Mouse (Mus musculus) layer of hippocampus, adult 9-10 months (tissue): ENCODE measurements around the gene Gsta1.
A peak's percentile ranks its signal among the peaks of the same experiment; 100 is the strongest.
"Not testable (repeated sequence)": the region's sequence is repeated elsewhere in the genome, so short reads cannot be mapped to it uniquely, and the experiment has no call there.

Experiments used
- DNase-seq: peaks from one replicate; pipeline ENCODE4 v3.0.0; 2022; ENCODE audit warnings: low spot score

Gene Gsta1

DNA sequence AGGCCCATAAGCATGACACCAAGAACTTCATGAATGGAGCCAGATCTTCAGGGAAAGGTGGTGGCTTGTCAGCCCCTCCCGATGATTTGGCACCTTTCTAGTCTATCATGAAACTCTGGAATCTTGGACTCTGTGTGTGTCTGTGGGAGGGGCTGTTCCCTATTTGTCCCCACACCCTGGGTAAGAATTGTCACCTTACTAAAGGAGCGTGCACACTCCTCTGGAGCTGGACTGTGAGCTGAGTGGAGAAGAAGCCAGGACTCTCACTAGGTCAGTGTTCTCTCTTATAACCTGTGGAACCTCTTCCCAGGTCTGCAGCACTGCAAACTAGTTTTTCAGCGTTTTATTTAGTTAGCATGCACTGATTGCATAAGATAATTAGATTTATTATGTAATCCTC, at the start of gene Gsta1:
Gsta1 (plus strand) TSS at position 196 of the 400 bp plus-strand sequence.
- DNase-seq = not testable (repeated sequence)

DNA sequence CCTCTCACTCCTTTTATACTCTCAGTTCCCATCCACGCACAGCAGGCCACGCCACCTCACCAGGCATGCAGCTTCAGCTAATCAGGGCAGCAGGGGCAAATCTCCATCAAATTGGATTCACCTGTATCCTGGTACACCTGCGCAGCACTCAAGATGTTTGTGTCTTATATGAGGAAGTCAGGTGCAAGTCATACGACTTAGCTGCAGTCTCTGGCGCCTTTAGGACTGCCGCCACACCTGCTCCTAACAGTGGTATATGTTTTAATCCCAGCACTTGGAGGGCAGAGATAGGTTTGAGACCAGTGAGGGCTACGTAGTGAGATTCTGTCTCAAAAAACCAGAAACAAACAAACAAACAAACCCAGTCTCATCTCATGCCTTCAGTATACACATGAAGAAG, 48.0 kb upstream of the Gsta1 start, which contains the start of gene Gsta4:
Gsta4 (plus strand) TSS at position 301 of the 400 bp plus-strand sequence.
- DNase-seq = not testable (repeated sequence)

DNA sequence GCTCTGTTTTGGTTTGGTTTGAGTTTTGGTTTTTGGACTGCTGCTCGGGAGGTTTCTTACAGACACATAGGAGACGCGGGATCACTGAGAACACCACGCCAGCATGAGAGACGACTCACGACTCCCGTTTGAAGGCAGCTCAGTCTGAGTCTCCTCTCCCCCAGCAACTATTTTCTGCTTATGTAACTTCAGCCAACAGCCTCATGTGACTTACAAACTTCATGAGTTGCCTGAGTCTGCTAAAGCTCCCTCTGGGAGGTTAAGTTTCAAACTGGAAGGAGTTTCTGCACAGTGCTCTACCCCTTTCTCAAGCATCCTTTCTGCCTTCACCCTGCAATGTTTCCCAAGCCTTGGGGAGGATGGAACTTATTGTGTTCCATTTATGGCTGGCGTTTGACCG, 44.8 kb upstream of the Gsta1 start:
- DNase-seq = no peak

DNA sequence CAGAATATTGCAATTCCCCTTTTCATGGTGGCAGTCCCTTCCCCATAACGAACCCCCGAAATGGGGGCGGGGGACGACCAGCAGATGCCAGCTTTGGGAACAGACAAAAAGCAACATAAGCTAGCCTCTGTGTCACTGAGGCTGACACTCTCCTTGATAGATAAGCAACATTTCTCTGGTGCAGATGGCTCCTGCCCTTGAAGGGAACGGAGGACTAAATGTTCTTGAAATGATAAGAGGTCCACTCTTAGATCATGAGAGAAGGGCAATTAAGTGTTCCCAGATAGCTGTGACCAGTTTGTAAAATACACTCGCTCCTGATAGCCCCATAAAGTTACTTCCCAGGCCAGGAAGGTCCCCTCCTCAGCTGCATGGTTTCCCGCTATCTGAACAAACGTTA, 41.5 kb upstream of the Gsta1 start:
- DNase-seq = no peak

DNA sequence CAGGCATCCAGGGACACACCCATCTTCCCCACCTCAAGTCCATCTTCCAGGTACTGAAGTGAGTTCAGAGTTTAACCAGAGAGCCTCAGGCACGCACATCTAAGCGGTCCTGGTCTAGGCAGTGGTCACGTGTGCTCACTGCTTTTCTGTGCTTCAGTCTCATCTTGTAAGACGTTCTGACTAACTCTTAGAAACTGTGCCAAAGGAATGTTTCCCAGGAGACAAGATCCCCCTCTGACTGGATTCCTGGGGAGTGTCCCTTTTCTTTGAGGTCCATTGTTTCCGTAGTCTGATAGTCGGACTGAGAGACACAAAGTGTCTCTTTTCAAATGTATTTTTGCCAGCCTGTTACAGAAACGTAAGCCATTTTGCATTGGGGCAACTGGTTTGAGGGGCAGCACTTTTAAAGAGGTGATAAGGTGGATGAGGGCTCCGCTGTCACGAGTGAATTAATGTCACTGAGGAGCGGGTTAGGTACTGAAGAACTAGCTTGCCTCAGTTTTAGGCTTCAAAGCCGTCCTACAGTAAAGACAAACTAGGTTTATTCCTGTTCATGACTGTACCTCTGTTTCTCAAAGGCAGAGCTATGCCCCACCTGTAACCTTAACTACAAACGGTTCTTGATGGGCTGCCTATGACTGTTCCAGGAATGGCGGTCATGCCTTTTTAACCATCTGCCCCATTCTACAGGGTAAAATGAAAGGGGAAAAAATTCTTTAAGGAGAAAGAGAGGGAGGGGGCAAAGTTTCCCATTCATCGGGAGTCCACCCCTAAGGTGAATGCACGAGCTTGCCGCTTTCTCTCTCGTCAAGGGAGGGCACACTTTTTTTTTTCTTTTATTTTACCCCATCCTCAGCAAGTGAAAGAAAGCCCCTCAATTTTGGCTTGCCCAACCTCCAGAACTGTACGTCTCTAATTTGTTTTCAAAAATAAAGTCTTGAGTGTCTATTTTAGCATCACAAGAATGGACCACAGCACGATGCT, 39.5 kb upstream of the Gsta1 start:
- no peak for DNase-seq

GRCm38 (mm10) chr9:78191736-78192135, 38.7 kb upstream of the Gsta1 start:
- no peak for DNase-seq

GRCm38 (mm10) chr9:78193902-78194597, 36.4 kb upstream of the Gsta1 start:
- peak; percentile 43 for DNase-seq

- no peak for DNase-seq
Observed at GRCm38 (mm10) chr9:78195034-78195433, 35.4 kb upstream of the Gsta1 start.

GRCm38 (mm10) chr9:78197801-78198200, 32.7 kb upstream of the Gsta1 start:
- DNase-seq = no peak

GRCm38 (mm10) chr9:78204194-78204593, 26.3 kb upstream of the Gsta1 start:
- no peak for DNase-seq

- DNase-seq = no peak
Observed at GRCm38 (mm10) chr9:78208956-78209355, 21.5 kb upstream of the Gsta1 start.

DNA sequence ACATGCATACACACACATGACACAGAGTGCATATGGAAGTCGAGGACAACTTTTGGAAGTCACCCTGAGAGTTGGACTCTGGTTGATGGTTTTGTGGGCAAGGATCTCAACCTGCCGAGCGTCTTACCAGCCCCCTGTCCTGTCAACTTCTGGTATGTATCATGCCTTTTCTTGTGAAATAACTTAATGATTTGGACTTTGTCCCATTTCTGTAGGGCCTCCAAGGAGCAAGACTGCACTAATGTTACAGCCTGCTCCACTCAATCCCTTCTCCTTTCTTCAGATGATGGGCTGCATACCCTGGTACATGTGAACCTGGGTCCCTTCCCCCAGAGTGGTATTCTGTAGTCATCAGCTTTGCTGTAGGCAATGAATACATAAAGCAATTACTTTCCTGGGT, 20.4 kb upstream of the Gsta1 start:
- DNase-seq = no peak

DNA sequence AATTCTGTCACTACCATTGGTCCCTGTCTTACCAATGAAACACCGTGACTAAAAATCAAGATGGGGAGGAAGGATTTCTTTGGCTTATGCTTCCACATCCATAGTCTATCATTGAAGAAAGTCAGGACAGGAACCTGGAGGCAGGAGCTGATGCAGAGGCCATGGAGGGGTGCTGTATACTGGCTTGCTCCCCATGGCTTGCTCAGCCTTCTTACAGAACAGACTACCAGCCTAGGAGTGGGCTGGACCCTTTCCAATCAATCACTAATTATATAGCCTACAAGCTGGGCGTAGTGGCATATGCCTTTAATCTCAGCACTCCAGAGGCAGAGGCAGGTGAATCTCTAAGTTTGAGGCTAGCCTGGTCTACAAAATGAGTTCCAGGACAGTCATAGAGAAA, 19.6 kb upstream of the Gsta1 start:
- DNase-seq = no peak

DNA sequence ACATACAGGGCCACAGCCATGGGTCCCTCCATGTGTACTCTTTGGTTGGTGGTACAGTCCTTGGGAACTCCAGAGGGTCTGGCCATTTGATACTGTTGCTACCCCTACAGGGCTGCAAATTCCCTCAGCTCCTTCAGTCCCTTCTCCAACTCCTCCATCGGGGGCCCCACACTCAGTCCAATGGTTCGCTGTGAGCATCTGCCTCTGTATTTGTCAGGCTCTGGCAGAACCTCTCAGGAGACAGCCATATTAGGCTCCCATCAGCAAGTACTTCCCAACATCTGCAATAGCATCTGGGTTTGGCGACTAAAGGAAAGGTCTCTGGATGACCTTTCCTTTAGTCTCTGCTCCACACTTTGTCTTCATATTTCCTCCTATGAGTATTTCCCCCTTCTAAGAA, 18.9 kb upstream of the Gsta1 start:
- DNase-seq = no peak

DNA sequence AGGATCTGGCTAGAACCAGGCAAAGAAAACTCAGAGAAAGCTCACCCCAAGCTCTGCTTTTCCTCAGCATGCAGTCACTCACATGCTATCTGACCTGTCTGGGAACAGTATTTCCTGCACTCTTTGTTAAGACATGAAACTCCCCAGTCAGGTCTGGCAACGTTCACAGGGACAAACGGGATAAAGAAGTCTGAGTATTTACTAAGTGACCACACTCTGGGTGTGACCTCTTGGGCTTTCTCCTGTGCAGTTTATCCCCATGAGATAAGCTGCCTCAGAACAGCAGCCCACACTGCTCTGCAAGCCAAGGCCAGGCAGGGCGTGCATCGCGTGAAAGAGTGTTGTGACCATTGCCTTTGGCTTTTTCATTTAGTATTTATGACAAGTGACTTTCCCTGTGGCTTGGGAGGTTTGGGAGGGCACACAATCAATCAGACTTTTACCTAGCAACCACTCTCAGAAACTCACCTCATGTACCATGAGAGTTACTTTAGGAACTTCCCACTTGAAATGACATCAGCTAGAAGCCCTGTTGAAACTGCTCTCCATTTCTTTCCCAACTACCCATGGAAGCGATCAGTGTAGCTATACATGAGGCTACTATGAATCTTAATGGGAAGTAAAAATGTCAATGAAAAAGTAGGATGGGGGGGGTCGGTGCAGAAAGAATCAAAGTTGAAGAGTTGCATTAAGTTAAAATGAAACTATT, 18.0 kb upstream of the Gsta1 start:
- DNase-seq = no peak

- no peak for DNase-seq
Observed at GRCm38 (mm10) chr9:78217074-78217473, 13.4 kb upstream of the Gsta1 start.

DNA sequence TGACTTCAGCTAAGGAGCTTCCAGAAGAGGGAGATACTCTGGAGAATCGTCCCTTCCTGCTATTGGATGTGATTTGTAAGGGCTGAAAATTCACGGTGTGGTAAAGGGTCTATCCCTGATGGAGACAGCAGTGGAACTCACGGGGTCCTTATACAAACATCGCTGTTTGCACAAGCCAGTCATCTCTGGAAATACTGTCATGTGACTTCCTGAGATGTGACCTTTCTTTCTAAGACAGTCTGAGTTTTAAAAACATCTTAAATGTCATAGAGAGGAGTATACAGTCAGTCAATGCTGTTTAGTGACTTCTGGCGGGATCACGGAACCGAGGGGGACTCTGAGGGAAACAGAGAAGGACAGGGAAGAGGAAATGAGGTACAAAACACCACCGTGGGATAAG, 7.8 kb upstream of the Gsta1 start:
- DNase-seq = no peak

DNA sequence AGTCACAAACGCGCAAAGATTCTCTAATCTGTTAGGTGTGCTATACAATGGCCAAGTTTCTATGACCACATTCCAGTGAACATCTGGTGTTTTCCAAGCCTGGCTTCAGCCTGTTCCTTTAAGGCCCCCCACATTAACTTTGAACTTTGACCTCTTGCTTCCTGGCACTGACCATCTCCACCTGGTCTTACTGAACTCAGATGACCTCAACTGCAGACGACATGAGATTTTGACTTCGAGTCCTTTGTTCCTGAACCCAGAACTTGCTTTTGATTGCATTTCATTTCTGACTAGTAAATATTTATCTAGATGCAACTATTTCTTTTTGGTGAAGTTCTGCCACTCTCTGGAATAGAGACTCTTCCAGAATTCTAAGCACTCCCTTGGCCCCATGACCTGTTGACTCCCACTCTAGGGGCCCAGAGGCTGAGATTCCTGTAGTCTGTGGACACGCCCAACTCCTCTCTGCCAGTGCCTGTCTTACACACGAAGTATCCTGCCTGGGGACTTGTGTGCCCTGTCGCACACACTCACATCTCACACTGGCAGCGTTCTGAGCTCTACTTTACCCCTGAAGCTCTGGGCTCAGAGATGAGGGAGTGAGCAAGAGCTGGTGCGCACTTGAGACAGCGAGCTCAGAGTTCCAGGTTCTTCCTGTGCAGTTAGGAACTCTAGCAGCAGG, 7.1 kb upstream of the Gsta1 start:
- DNase-seq = no peak

- DNase-seq = no peak
Observed at GRCm38 (mm10) chr9:78224418-78224817, 6.0 kb upstream of the Gsta1 start.

GRCm38 (mm10) chr9:78225304-78225703, 5.2 kb upstream of the Gsta1 start:
- DNase-seq = no peak

DNA sequence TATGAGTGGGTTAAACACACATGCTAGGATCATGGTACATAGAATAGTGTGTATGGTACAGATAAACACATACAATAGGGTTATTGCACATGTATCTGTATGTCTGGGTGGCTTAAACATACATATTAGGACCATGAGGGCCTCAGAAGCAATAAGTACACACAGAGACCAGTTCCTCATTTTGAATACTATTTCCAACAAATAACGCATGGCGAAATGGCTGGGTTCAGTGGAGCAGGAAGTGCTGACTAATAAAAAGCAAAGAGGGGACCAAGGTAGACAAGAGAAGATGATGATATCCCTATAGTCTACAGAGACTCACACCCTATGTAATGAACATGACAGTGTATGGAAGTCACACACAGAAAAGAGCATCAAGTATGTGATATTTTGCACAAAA, 2.3 kb upstream of the Gsta1 start:
- DNase-seq = no peak

DNA sequence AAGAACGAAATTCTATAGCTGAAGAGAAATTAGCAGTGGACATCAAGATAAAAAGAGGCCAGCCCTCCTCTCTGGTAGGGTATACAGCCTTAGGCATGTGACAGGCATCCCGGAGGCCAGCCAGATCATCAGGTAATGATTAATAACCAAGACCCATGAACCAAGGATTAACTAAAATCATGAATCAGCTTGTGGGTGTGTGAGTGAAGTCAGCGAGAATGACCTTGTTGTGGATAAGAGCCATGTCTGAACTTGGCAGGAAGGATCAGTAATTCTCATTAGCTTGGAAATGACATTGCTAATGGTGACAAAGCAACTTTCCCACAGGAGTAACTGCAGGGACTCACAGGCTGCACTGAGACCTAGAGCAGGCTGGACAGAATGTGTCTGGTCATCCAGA, 798 bp upstream of the Gsta1 start:
- not testable (repeated sequence) for DNase-seq
